Mouse (Mus musculus): ENCODE data around the gene Chrnb1. TPM values are rescaled to one million over a fixed set of nuclear protein-coding genes. Genes with fewer than 3 reads are reported as not detected.

The Chrnb1 gene
- polyA plus RNA-seq, 1 experiment from 2014 or later: 10.3 TPM

DNA sequence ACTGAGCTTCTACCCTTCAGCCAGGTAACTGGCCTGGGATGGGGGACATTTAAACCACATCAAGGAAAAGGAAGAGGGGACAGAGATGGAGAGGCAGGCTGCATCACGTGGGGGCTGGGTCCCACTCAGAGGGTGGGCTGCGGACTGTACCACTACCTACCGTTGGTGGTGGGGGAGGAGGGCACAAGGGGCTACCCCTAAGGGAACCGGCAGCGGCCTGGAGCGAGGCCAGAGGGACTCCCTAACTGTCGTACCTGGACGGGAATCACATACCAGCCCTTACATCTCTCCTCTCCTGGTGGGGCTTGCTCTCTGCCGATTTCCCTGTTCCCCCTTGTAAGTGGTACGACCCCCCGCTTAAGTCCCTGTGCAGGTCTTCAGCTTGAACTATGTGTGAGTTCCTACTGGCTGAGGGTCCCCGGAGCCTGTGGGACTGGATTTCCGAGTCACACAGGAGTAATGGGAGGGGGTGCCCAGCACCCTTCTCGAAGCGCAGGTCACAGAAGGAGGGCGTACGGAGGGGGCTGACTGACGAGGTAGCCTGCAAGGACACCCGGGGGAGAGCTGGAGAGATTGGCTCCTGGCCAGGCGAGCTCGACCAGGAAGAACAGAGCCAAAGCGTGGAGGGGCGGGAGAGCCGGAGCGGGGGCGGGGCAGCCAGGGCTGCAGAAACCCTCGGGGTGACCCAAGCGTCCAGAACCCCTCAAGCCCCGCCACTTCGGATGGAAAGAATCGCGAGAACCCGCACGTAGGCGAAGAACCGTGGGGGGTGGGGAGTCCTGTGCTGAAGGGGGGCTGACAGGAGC lies 4.9 kb upstream of the Chrnb1 start:
- H3K4me3 ChIP-seq (replicated peaks; ENCODE audit: low read length): peak overlapping the region; percentile 72
- WGBS: under 1% methylated on average over 35 of the region's 36 CpGs
- H3K4me2 ChIP-seq (ENCODE audit: low read depth, low read length): peak overlapping the region; percentile 99
- H3K27ac ChIP-seq (ENCODE audit: low read length): peak overlapping the region; percentile 47; the same call in 1 of the 2 replicates
- peaks cover 12% of the 10 kb centered on the region for H3K27me3 ChIP-seq (ENCODE audit: control insufficient read depth, insufficient read depth, low read length)
- peak overlapping the region; percentile 83 for H3K9ac ChIP-seq (ENCODE audit: low read length)
- no peaks in the 10 kb centered on the region for H3K36me3 ChIP-seq (ENCODE audit: control insufficient read depth, insufficient read depth, low read length)
- ATAC-seq (ENCODE audit: insufficient read depth, low FRiP score): peak; percentile 22; the same call in 1 of the 2 replicates
- H3K9me3 ChIP-seq (replicated peaks; ENCODE audit: control insufficient read depth, low read length): no peaks in the 10 kb centered on the region
- peaks cover 58% of the 10 kb centered on the region for H3K4me1 ChIP-seq (ENCODE audit: control insufficient read depth, insufficient read depth, low read length)

- H3K4me2 ChIP-seq (ENCODE audit: low read depth, low read length): peak overlapping the region; percentile 99
- H3K4me3 ChIP-seq (replicated peaks; ENCODE audit: low read length): peak overlapping the region; percentile 72
- peak overlapping the region; percentile 83 for H3K9ac ChIP-seq (ENCODE audit: low read length)
- H3K27me3 ChIP-seq (ENCODE audit: control insufficient read depth, insufficient read depth, low read length): peaks cover 12% of the 10 kb centered on the region
- no peak for ATAC-seq (ENCODE audit: insufficient read depth, low FRiP score)
- H3K27ac ChIP-seq (ENCODE audit: low read length): peak overlapping the region; percentile 47; the same call in 1 of the 2 replicates
- H3K4me1 ChIP-seq (ENCODE audit: control insufficient read depth, insufficient read depth, low read length): peaks cover 58% of the 10 kb centered on the region
- no peaks in the 10 kb centered on the region for H3K9me3 ChIP-seq (replicated peaks; ENCODE audit: control insufficient read depth, low read length)
- 2% methylated on average over 11 of the region's 11 CpGs for WGBS
- no peaks in the 10 kb centered on the region for H3K36me3 ChIP-seq (ENCODE audit: control insufficient read depth, insufficient read depth, low read length)
Observed at GRCm38 (mm10) chr11:69800138-69800391, 4.3 kb upstream of the Chrnb1 start.

GRCm38 (mm10) chr11:69799394-69800137 lies 3.8 kb upstream of the Chrnb1 start:
- H3K4me2 ChIP-seq (ENCODE audit: low read depth, low read length): peak overlapping the region; percentile 99
- H3K36me3 ChIP-seq (ENCODE audit: control insufficient read depth, insufficient read depth, low read length): no peaks in the 10 kb centered on the region
- peak overlapping the region; percentile 35; the same call in 1 of the 2 replicates for H3K9ac ChIP-seq (ENCODE audit: low read length)
- peaks cover 10% of the 10 kb centered on the region for H3K27me3 ChIP-seq (ENCODE audit: control insufficient read depth, insufficient read depth, low read length)
- H3K27ac ChIP-seq (ENCODE audit: low read length): 0 out of 2 replicates have a peak overlapping the region, but pooled peaks have one; percentile 14
- no peaks in the 10 kb centered on the region for H3K9me3 ChIP-seq (replicated peaks; ENCODE audit: control insufficient read depth, low read length)
- no peak overlapping the region; the same call in 1 of the 2 replicates for H3K4me3 ChIP-seq (replicated peaks; ENCODE audit: low read length)
- H3K4me1 ChIP-seq (ENCODE audit: control insufficient read depth, insufficient read depth, low read length): peaks cover 53% of the 10 kb centered on the region
- no peak for ATAC-seq (ENCODE audit: insufficient read depth, low FRiP score)
- WGBS: 23% methylated on average over 12 of the region's 12 CpGs

DNA sequence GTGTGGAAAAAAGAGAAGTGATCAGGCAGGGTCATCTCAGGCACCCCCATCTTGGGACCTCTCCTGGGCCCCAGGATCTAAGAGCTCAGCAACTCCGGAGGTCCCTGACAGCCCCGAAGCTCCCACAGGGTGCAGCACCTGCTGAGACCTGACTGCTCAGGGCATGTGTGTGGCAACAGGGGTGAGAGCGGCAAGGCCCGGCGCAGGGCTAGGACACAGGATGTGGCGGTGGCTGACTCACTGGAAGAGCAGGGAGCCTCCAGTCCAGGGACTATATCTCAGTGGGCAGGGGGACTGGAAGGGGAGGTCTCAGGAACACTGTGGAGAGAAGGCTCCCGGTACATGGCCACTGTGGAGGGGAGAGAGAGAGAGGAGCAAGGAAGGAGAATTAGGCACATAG lies 2.2 kb upstream of the Chrnb1 start:
- Histone ChIP-seq H3K4me2 (ENCODE audit: low read depth, low read length) (no peak overlapping the region), H3K4me1 (ENCODE audit: control insufficient read depth, insufficient read depth, low read length) (peaks cover 36% of the 10 kb centered on the region), H3K9ac (ENCODE audit: low read length) (no peak overlapping the region), H3K4me3 (replicated peaks; ENCODE audit: low read length) (no peak overlapping the region), H3K9me3 (replicated peaks; ENCODE audit: control insufficient read depth, low read length) (no peaks in the 10 kb centered on the region), H3K27ac (ENCODE audit: low read length) (no peak overlapping the region), H3K27me3 (ENCODE audit: control insufficient read depth, insufficient read depth, low read length) (peaks cover 9% of the 10 kb centered on the region), H3K36me3 (ENCODE audit: control insufficient read depth, insufficient read depth, low read length) (no peaks in the 10 kb centered on the region)
- 80% methylated on average over 7 of the region's 7 CpGs for WGBS
- no peak for ATAC-seq (ENCODE audit: insufficient read depth, low FRiP score)

DNA sequence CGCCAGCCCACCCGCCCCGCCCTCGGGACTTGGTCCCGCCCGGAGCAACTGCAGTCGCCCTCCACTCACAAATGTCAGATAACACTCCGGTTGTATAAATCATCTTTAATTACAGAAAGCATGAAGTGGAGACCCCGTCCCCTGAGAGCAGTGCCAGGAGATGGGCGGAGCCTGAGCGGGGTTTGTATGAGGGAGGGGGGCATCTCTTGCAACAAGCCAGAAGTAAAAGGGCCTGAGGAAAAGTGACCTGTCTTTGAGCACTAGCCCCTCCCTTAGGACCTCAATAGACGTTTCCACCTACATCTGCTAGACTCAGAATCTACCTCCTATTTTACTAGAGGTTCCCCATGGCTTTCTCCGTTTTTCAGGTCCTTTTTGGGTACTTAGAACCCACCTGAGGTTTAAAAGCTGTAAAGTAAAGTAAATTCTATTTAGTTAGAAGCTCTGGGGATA lies 266 bp upstream of the Chrnb1 start:
- H3K27ac ChIP-seq (ENCODE audit: low read length): no peak overlapping the region
- H3K4me3 ChIP-seq (replicated peaks; ENCODE audit: low read length): peak overlapping the region; percentile 52
- peak overlapping the region; percentile 61; the same call in 1 of the 2 replicates for H3K9ac ChIP-seq (ENCODE audit: low read length)
- 4% methylated on average over 13 of the region's 13 CpGs for WGBS
- no peaks in the 10 kb centered on the region for H3K27me3 ChIP-seq (ENCODE audit: control insufficient read depth, insufficient read depth, low read length)
- peak overlapping the region; percentile 80 for H3K4me2 ChIP-seq (ENCODE audit: low read depth, low read length)
- no peaks in the 10 kb centered on the region for H3K9me3 ChIP-seq (replicated peaks; ENCODE audit: control insufficient read depth, low read length)
- ATAC-seq (ENCODE audit: insufficient read depth, low FRiP score): no peak
- H3K36me3 ChIP-seq (ENCODE audit: control insufficient read depth, insufficient read depth, low read length): no peaks in the 10 kb centered on the region
- H3K4me1 ChIP-seq (ENCODE audit: control insufficient read depth, insufficient read depth, low read length): peaks cover 20% of the 10 kb centered on the region

DNA sequence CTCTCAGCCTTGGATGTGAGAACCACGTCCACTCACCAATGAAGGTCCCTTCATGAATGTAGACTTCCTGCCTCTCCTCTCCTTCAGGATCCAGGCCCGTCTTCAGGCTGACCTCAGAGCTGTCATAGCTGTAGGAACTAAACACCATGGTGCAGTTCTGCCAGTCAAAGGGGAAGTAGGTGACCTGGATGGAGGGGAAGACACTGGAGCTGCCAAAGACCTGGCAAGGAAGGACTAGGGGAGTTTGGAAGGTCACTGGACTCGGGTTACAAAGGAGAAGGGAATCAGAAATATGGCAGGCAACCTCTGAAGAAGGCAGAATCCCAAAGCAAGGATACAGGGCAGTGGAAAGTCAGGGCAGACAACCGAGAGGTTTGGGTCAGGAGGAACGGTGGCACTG lies 2.3 kb downstream of the Chrnb1 start:
- H3K27ac ChIP-seq (ENCODE audit: low read length): no peak overlapping the region
- no peaks in the 10 kb centered on the region for H3K4me1 ChIP-seq (ENCODE audit: control insufficient read depth, insufficient read depth, low read length)
- ATAC-seq (ENCODE audit: insufficient read depth, low FRiP score): no peak
- H3K27me3 ChIP-seq (ENCODE audit: control insufficient read depth, insufficient read depth, low read length): no peaks in the 10 kb centered on the region
- H3K4me2 ChIP-seq (ENCODE audit: low read depth, low read length): no peak overlapping the region
- no peak overlapping the region for H3K9ac ChIP-seq (ENCODE audit: low read length)
- no peak overlapping the region for H3K4me3 ChIP-seq (replicated peaks; ENCODE audit: low read length)
- 69% methylated on average over 5 of the region's 5 CpGs for whole genome bisulfite sequencing
- no peaks in the 10 kb centered on the region for H3K9me3 ChIP-seq (replicated peaks; ENCODE audit: control insufficient read depth, low read length)
- no peaks in the 10 kb centered on the region for H3K36me3 ChIP-seq (ENCODE audit: control insufficient read depth, insufficient read depth, low read length)

DNA sequence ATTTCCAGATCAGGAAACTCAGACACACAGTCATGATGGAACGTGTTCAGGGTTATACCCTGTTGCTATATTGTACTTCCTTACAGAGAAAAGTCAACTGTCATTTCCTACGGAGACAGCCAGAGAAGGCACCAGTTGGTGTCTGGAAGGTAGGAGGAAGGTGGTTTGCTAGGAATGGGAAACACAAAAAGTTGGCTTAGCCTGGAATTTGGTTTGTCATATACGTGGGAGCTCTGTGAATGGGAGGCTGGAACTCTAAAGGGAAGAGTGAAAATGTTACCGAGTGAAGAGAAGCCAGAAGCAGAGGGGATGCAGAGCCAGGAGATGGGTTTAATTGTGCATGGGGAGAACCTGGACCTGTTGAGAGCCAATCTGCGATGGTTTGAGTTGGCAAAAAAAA lies 4.3 kb downstream of the Chrnb1 start:
- no peaks in the 10 kb centered on the region for H3K4me1 ChIP-seq (ENCODE audit: control insufficient read depth, insufficient read depth, low read length)
- H3K9ac ChIP-seq (ENCODE audit: low read length): no peak overlapping the region
- H3K27me3 ChIP-seq (ENCODE audit: control insufficient read depth, insufficient read depth, low read length): no peaks in the 10 kb centered on the region
- no peak overlapping the region for H3K4me3 ChIP-seq (replicated peaks; ENCODE audit: low read length)
- ATAC-seq (ENCODE audit: insufficient read depth, low FRiP score): no peak
- no peaks in the 10 kb centered on the region for H3K36me3 ChIP-seq (ENCODE audit: control insufficient read depth, insufficient read depth, low read length)
- no peaks in the 10 kb centered on the region for H3K9me3 ChIP-seq (replicated peaks; ENCODE audit: control insufficient read depth, low read length)
- no peak overlapping the region for H3K4me2 ChIP-seq (ENCODE audit: low read depth, low read length)
- H3K27ac ChIP-seq (ENCODE audit: low read length): no peak overlapping the region
- WGBS: 69% methylated on average over 5 of the region's 5 CpGs

DNA sequence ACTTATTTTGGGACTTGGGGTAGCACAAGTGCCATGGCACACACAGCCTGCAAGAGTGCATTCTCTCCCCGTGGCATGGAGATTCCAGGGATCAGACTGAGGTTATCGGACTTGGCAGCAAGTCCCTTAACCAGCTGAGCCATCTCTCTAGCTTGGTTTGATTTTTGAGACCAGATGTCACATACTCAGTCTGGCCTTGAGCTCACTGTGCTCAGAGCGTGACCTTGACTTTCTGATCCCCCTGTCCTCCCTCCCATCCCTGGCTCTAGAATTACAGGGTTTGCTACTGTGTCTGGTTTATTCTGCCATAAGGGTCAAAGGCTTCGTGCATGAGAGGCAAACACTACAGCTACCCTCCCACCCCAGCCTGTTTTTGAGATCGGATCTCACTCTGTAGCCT lies 6.3 kb downstream of the Chrnb1 start:
- 58% methylated on average over 5 of the region's 5 CpGs for WGBS
- no peaks in the 10 kb centered on the region for H3K27me3 ChIP-seq (ENCODE audit: control insufficient read depth, insufficient read depth, low read length)
- no peak for ATAC-seq (ENCODE audit: insufficient read depth, low FRiP score)
- H3K9ac ChIP-seq (ENCODE audit: low read length): no peak overlapping the region
- no peak overlapping the region for H3K27ac ChIP-seq (ENCODE audit: low read length)
- H3K4me2 ChIP-seq (ENCODE audit: low read depth, low read length): no peak overlapping the region
- 0 out of 2 replicates have a peak, but pooled peaks cover 4% of the 10 kb centered on the region for H3K4me1 ChIP-seq (ENCODE audit: control insufficient read depth, insufficient read depth, low read length)
- no peak overlapping the region for H3K4me3 ChIP-seq (replicated peaks; ENCODE audit: low read length)
- H3K9me3 ChIP-seq (replicated peaks; ENCODE audit: control insufficient read depth, low read length): no peaks in the 10 kb centered on the region
- no peaks in the 10 kb centered on the region for H3K36me3 ChIP-seq (ENCODE audit: control insufficient read depth, insufficient read depth, low read length)

- no peaks in the 10 kb centered on the region for H3K27me3 ChIP-seq (ENCODE audit: control insufficient read depth, insufficient read depth, low read length)
- H3K4me1 ChIP-seq (ENCODE audit: control insufficient read depth, insufficient read depth, low read length): 0 out of 2 replicates have a peak, but pooled peaks cover 4% of the 10 kb centered on the region
- no peak overlapping the region for H3K27ac ChIP-seq (ENCODE audit: low read length)
- H3K4me3 ChIP-seq (replicated peaks; ENCODE audit: low read length): no peak overlapping the region
- no peak overlapping the region for H3K4me2 ChIP-seq (ENCODE audit: low read depth, low read length)
- no peak overlapping the region for H3K9ac ChIP-seq (ENCODE audit: low read length)
- H3K9me3 ChIP-seq (replicated peaks; ENCODE audit: control insufficient read depth, low read length): no peaks in the 10 kb centered on the region
- no peaks in the 10 kb centered on the region for H3K36me3 ChIP-seq (ENCODE audit: control insufficient read depth, insufficient read depth, low read length)
- 89% methylated on average over 5 of the region's 5 CpGs for WGBS
- no peak for ATAC-seq (ENCODE audit: insufficient read depth, low FRiP score)
Observed at GRCm38 (mm10) chr11:69787306-69787705, 8.4 kb downstream of the Chrnb1 start.
